Mouse (Mus musculus) testis, postnatal 14 days (tissue): Measurements from ENCODE around the gene Esp23.
"Not testable (repeated sequence)": the region's sequence is repeated elsewhere in the genome, so short reads cannot be mapped to it uniquely, and the experiment has no call there.

Experiments
- DNase-seq: peaks from one replicate; pipeline ENCODE4 v3.0.0; 2021; ENCODE audit warnings: low spot score

The Esp23 gene

DNA sequence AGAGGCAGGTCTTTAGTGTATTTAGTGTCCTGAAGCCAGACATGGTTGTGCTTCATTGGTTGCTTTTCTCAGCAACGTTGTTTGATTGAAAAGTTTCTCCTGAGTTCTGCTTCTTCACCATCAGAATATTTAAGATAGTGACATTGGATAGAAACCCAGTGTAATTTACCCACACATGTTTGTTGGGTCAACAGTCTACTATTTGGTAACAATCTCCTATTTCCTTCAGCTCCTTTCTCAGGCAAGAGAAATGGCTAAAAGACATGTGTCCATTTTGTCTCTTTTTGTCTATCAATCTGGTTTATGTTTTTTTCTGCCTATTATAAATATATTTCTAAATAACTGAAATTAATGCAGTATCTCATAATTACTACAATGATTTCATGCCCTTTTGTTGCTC lies at the start of gene Esp23:
TSS of gene Esp23 (minus strand) at position 101 of the 400 bp plus-strand sequence.
- DNase-seq = no peak

DNA sequence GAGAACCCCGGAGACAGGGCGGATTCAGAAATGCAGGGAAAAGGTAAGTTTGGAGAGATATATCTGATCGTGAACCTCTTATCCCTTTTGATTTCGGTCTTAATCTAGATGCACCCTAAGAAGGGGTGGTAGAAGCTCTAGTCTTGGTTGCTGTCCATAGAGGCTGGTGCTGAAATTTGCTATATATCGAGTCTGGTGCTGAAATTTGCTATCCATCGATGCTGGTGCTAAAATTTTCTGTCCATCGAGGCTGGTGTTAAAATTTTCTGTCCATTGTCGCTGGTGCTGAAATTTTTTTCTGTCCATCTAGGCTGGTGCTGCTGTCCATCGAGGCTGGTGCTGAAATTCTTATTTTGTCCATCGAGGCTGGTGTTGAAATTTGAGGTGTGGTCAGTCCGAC lies 30.3 kb upstream of the Esp23 start:
- peak; percentile 20 for DNase-seq

DNA sequence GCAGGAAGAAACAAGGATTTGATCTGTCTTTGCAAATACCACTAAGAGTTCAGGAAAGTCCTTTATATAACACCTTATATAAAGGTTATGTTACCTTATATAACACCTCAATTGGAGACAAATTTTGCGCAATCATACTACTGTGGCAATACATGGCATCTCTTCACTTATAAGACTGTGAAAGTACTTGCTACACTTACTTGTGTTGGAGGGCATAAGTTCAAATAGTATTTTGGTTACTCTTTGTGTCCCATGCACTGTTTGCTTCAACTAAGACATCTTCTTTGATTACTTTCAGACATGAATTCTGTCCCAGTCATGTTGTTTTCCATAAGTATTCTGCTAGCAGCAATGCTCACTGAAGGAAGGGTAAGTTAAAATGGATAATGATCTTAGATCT lies 18.2 kb upstream of the Esp23 start, which contains the start of gene Esp22:
TSS of gene Esp22 (plus strand) at position 301 of the 400 bp plus-strand sequence.
- DNase-seq = no peak

DNA sequence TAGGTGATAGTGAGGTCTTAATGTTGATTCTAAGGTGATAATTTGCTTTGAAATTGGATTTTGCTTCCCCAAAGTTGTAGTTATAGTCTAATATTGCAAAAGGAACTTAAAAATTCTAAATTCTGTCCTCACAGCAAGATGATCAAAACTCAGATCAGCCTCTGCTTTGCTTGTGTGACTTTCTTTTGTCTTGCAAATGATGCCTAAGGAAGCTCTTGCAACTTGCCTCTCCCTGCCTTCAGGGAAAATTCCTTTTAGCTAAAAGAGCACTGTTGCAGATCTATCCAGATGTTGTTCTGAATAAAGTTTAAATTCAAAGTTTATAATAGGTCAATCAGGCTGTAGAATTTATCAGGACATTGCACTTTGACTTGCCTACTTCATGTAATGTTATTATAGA lies 13.2 kb downstream of the Esp23 start:
- DNase-seq = no peak

DNA sequence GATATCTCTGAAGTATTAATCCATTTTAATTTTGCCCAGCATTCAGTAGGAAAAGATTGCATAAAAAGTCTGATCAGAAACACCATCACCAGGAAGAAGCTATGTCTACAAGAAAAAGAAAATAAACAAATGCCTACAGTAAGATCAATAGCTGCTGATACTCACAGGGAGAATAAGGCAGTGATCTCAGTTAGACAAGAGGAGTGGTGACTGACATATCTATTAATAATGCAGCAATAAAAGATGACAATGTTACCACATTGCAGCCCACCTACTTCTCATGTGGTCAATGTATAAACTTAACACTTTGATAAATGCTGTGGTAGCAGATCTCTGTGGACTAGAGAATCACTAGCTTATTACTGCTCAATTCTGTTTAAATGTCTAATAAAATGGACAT lies 33.6 kb downstream of the Esp23 start, which contains the start of gene Gm21903:
TSS of gene Gm21903 (minus strand) at position 101 of the 400 bp plus-strand sequence.
- no peak for DNase-seq

DNA sequence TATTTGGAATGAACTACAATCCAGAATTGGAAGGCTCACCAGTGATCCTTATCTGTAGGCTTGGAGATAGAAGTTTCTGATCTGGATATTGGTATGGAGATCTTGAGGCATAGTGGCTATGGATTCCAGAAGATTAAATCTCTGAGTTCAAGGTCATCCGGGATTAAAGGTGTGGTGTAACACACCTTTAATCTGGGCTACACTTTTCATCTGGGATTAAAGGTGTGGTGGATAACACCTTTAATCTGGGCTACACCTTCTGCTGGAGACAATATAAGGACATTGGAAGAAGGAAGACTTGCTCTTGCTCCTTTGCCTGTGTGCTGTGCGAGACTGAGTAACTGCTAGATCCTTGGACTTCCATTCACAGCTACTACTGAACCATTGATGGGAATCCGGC lies 40.4 kb downstream of the Esp23 start, which contains the start of gene Esp24:
TSS of gene Esp24 (plus strand) at position 301 of the 400 bp plus-strand sequence.
- DNase-seq = not testable (repeated sequence)
